Mouse (Mus musculus): ENCODE measurements at regions not wholly inside any gene's neighbourhood (a gene's known extent, or its start where the extent isn't known, plus 50 kb on each side); places are given as distances from the start of the nearest gene placed in this dataset.

DNA sequence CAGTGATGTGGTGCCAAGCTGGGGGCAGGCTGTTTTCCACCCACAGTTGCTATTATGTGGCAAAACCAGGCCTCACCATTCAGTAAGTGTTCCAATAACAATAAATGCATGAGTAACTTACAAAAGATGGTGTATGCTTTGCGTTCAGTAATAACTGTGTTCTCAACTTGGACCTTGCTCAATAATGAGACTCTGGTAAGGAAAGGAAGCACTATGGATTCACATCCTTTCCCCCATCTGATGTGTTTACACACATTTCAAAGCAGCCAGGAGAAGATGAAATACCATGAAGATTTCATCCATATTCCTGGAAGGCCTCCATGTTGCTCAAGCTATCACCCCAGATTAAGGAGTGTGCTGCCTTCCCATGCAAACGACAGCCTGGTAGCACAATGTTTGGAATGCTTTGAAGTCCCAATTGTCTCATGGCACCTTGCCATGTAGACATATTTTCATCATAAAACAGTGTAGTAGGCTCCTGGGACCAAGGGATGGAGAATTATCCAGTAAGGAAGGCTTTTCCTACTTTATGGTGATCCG lies 1552.4 kb upstream of the Slc10a2 start:
- Histone ChIP-seq H3K27ac (ENCODE audit: insufficient read depth, low read depth, low read length) (no peak overlapping the region), H3K4me1 (ENCODE audit: control insufficient read depth, insufficient read depth, low read length) (no peaks in the 10 kb centered on the region), H3K4me3 (ENCODE audit: insufficient read depth, low read length) (no peak overlapping the region)
- TF ChIP-seq CTCF (IDR thresholded peaks at IDR 0.05; ENCODE audit: low read depth, low read length) (no peak), POLR2A (IDR thresholded peaks at IDR 0.05; ENCODE audit: borderline replicate concordance, low read depth, low read length) (no peak)

DNA sequence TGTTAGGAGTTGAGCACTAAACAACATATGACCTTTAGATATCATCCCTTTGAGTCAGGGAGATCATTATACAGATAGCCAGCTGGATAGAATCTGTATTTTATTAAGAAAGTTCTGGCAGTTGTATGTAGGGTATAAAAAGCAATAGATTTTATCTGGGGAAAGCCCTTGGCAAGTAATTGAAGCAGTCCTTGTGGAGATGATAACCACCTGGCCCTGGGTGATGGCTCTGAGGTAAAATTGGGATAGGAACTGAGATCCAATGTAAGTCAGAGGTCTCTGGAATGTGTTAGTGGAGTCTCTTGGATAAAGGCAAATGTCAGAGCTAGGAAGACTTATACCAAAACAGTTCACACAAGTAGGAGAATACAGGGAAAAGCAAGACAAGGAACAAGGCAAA lies 1547.0 kb upstream of the Slc10a2 start:
- no peak for TF ChIP-seq CTCF (IDR thresholded peaks at IDR 0.05; ENCODE audit: low read depth, low read length)
- no peak for TF ChIP-seq POLR2A (IDR thresholded peaks at IDR 0.05; ENCODE audit: borderline replicate concordance, low read depth, low read length)
- no peaks in the 10 kb centered on the region for H3K4me1 ChIP-seq (ENCODE audit: control insufficient read depth, insufficient read depth, low read length)
- H3K27ac ChIP-seq (ENCODE audit: insufficient read depth, low read depth, low read length): no peak overlapping the region
- H3K4me3 ChIP-seq (ENCODE audit: insufficient read depth, low read length): no peak overlapping the region

DNA sequence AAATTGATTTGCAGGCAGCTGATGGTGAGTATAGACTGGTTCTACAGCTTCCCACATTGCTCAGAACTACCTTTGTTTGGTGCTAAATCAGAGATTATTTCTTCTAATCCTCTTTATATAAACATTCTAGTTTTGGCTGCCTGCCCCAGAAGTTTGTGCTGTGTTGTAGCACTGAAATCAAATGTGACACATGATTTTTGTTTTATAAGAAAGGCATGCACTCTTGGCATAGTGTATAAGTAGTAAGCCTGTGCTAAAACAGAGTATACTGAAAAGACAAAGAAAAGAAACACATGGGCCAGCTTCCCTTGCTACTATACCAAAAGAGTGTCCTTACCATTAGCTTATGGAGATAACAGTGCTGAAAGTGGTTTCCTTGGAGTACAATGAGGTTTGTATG lies 1542.9 kb upstream of the Slc10a2 start:
- Histone ChIP-seq H3K4me3 (ENCODE audit: insufficient read depth, low read length) (no peak overlapping the region), H3K4me1 (ENCODE audit: control insufficient read depth, insufficient read depth, low read length) (no peaks in the 10 kb centered on the region), H3K27ac (ENCODE audit: insufficient read depth, low read depth, low read length) (no peak overlapping the region)
- TF ChIP-seq POLR2A (IDR thresholded peaks at IDR 0.05; ENCODE audit: borderline replicate concordance, low read depth, low read length) (no peak), CTCF (IDR thresholded peaks at IDR 0.05; ENCODE audit: low read depth, low read length) (no peak)

DNA sequence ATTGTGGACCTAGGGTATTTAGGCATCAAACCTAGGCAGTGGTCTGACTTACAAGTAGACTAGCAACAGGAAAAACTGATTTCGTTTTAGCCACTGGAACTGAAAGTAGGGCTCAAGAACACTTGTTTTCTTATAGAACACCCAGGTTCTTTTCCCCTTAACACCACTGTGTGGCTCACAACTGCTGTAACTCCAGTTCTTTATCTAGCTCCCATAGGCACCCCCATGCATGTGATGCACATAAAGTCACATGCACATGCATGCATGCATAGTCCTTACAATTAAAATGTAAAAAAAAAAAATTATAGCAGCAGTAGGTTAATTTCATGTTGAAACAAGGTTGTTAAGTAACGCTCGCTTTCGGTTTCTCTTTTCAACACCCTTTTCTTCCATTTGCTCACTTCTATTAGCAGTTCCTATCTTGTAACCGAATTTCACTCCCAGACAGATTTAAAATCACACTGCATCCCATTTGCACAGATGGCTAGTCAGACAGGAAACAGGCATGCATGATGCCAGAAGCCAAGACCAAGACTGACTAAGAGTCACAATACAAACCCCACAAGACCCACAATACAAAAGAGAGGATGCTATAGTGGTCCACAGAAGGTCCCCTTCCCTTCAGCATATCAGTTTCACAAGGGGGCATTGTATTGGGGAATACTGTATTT lies 1540.3 kb upstream of the Slc10a2 start:
- Histone ChIP-seq H3K4me3 (ENCODE audit: insufficient read depth, low read length) (no peak overlapping the region), H3K4me1 (ENCODE audit: control insufficient read depth, insufficient read depth, low read length) (no peaks in the 10 kb centered on the region), H3K27ac (ENCODE audit: insufficient read depth, low read depth, low read length) (no peak overlapping the region)
- TF ChIP-seq CTCF (IDR thresholded peaks at IDR 0.05; ENCODE audit: low read depth, low read length) (no peak), POLR2A (IDR thresholded peaks at IDR 0.05; ENCODE audit: borderline replicate concordance, low read depth, low read length) (no peak)

DNA sequence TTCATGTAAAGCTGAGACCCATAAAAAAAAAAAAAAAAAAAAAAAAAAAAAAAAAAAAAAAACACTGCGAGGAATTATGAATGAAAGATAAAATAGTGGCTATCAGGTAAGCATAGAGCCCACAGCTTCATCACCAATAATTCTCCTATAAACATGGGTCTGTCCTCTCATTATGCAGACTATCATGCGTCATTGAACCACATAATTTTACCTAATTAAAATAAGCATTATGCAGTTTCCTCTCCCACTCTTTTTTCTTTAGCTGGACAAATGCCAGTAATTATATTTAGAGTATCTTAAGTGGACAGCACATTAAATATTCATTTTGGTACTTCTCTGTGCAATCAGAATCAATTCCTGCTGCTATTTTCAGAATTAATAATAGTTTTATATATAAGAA lies 1539.2 kb upstream of the Slc10a2 start:
- Histone ChIP-seq H3K4me1 (ENCODE audit: control insufficient read depth, insufficient read depth, low read length) (no peaks in the 10 kb centered on the region), H3K4me3 (ENCODE audit: insufficient read depth, low read length) (no peak overlapping the region), H3K27ac (ENCODE audit: insufficient read depth, low read depth, low read length) (no peak overlapping the region)
- no peak for TF ChIP-seq CTCF (IDR thresholded peaks at IDR 0.05; ENCODE audit: low read depth, low read length)
- TF ChIP-seq POLR2A (IDR thresholded peaks at IDR 0.05; ENCODE audit: borderline replicate concordance, low read depth, low read length): no peak

DNA sequence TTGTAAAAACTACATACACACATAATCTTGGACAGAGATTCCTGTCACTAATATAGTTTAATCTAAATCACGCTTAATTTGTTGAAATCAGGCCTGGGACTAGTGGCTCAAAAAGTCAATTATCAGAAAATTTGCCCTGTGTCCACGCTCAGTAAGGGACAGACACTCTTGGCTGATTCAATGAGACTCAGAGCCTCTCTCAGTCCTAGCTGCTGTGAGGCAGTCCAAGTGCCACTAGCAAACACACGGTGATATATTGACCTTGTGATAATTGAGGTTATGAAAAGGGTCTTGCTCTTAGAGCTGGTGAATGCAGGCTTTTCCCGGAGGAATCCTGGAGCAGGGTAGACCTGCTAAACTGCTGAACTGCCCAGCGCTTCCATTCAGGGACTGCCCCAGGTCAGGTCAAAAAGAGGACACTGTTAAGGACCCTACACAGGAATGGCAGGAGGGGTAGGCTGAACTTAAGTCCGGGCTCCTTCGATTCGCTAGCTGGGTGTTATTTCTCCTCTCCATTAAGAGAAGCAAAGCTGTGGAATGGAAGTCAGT lies 1521.9 kb upstream of the Slc10a2 start:
- no peak overlapping the region for H3K27ac ChIP-seq (ENCODE audit: insufficient read depth, low read depth, low read length)
- H3K4me3 ChIP-seq (ENCODE audit: insufficient read depth, low read length): no peak overlapping the region
- H3K4me1 ChIP-seq (ENCODE audit: control insufficient read depth, insufficient read depth, low read length): no peaks in the 10 kb centered on the region
- TF ChIP-seq CTCF (IDR thresholded peaks at IDR 0.05; ENCODE audit: low read depth, low read length) (no peak), POLR2A (IDR thresholded peaks at IDR 0.05; ENCODE audit: borderline replicate concordance, low read depth, low read length) (no peak)

DNA sequence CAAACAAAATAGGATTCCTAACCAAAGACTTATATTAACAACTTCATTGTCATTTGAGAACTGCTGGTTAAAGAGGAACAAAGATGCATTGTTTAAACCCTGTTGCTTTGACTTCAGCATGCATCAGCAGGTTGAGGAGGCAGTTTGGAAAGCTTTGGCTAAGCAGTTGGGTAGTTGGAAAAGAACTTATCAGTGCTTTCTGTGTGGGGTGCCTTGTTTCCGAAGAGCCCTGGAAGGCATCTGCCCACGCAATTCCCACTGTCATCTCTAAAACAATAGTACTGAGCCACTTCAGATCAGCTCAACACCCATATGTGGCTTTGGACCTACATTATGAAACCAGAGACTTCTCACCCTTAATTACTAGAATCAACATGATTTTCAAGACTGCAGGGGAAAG lies 1503.7 kb upstream of the Slc10a2 start:
- no peak overlapping the region for H3K27ac ChIP-seq (ENCODE audit: insufficient read depth, low read depth, low read length)
- no peak for TF ChIP-seq CTCF (IDR thresholded peaks at IDR 0.05; ENCODE audit: low read depth, low read length)
- no peak for TF ChIP-seq POLR2A (IDR thresholded peaks at IDR 0.05; ENCODE audit: borderline replicate concordance, low read depth, low read length)
- no peak overlapping the region for H3K4me3 ChIP-seq (ENCODE audit: insufficient read depth, low read length)
- H3K4me1 ChIP-seq (ENCODE audit: control insufficient read depth, insufficient read depth, low read length): 0 out of 2 replicates have a peak, but pooled peaks cover 2% of the 10 kb centered on the region

DNA sequence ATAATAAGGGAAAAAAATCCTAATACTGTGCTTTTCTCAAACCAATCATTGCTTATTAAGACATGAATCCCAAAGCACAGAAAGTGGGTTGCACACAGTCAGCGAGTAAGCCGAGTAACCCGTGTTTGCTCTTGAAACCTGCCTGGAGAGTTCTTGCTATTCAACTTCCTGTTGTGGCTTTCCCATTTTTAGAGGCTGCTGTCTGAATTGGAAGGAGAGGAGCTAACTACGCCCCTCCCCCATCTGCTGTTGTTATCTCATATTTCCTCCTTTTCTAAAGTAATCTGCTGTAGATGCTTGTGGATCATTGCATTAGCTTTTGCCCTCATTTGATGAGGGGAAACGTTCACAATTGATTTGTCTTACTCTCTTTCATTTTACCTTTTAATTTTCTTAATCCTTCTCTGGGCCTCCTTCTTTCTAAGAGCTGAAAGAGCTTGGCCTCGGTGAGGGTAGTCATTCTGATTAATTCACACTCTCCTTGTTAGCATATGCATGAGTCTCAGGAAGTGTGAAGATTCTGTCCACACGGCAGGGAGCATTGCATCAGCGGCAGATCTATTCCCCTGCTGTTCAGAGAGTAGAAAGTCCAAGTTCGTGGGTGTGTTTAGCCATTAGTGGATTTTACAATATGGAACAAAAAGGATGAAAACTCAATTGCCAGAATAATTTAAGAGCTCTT lies 1501.8 kb upstream of the Slc10a2 start:
- Histone ChIP-seq H3K27ac (ENCODE audit: insufficient read depth, low read depth, low read length) (no peak overlapping the region; the same call in 1 of the 2 replicates), H3K4me3 (ENCODE audit: insufficient read depth, low read length) (0 out of 2 replicates have a peak overlapping the region, but pooled peaks have one; percentile 18), H3K4me1 (ENCODE audit: control insufficient read depth, insufficient read depth, low read length) (0 out of 2 replicates have a peak, but pooled peaks cover 2% of the 10 kb centered on the region)
- TF ChIP-seq POLR2A (IDR thresholded peaks at IDR 0.05; ENCODE audit: borderline replicate concordance, low read depth, low read length) (no peak), CTCF (IDR thresholded peaks at IDR 0.05; ENCODE audit: low read depth, low read length) (no peak)

DNA sequence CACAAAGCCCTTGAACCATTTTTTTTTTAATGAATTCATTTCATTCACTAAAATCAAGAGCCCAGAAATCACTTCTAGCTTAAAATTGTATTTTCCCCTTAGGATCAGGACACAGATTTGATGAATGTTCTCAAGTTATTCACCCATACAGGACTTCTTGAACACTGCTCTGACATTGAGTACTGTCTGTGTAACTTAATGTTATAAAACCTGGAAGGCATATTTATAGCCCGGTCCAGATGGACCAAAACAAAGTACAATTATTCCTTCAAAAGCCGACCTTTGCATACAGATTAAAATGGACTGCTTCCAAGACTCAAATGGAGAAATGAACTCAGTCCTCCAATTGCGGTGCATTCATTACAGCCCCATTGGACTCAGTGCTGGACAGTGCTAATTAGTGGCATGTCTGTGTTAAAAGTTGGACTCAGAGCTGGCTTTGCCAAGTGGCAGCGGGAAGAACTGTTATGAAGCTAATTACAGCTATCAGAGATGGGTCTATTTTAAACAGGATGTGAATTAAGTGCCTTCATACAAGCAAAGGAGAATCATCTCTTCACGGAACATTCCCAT lies 1499.2 kb upstream of the Slc10a2 start:
- H3K27ac ChIP-seq (ENCODE audit: insufficient read depth, low read depth, low read length): no peak overlapping the region
- H3K4me3 ChIP-seq (ENCODE audit: insufficient read depth, low read length): no peak overlapping the region
- 0 out of 2 replicates have a peak, but pooled peaks cover 2% of the 10 kb centered on the region for H3K4me1 ChIP-seq (ENCODE audit: control insufficient read depth, insufficient read depth, low read length)
- no peak for TF ChIP-seq CTCF (IDR thresholded peaks at IDR 0.05; ENCODE audit: low read depth, low read length)
- TF ChIP-seq POLR2A (IDR thresholded peaks at IDR 0.05; ENCODE audit: borderline replicate concordance, low read depth, low read length): no peak

Data from bone marrow macrophage, adult 2 months (primary cell).